Mouse (Mus musculus): Measurements from ENCODE around the gene Nobox.

DNA sequence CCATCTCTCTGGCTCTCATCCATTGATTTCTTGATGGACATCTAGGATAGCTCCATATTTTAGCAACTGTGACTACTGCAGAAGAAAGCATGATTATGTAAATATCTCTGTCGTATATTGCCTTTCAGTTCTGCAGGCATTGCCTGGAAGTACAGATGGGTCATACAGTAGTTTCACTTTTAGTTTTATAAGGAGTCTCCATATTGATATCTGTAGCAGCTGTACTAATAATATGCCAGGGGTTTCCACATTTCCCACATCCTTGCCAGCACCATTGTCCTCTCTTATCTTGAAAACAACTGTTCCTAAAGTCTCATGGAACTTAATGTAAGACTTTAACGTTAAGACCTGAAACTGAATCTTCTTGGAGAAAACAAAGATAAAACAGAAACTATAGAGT, 48.6 kb downstream of the Nobox start:
- TF ChIP-seq POLR2A (IDR thresholded peaks at IDR 0.05; ENCODE audit: insufficient read length, low read depth), result no peak
- no peak for TF ChIP-seq MYOD1 (IDR thresholded peaks at IDR 0.05; ENCODE audit: control insufficient read depth in 1 of 3, insufficient read length in 2 of 3, low read depth in 2 of 3)
- no peak for TF ChIP-seq MYOG (IDR thresholded peaks at IDR 0.05; ENCODE audit: control insufficient read depth in 1 of 3, insufficient read depth in 1 of 3, insufficient read length in 2 of 3, low read depth in 2 of 3)
- no peak for TF ChIP-seq POLR2AphosphoS2 (IDR thresholded peaks at IDR 0.05; ENCODE audit: insufficient read length, low read depth)
- no peak for TF ChIP-seq MAX (IDR thresholded peaks at IDR 0.05; ENCODE audit: low read depth)
- TF ChIP-seq E2F4 (IDR thresholded peaks at IDR 0.05; ENCODE audit: insufficient read depth), result no peak
- no peak for TF ChIP-seq TCF3 (IDR thresholded peaks at IDR 0.05; ENCODE audit: insufficient read length, low read depth)
- TF ChIP-seq USF1 (IDR thresholded peaks at IDR 0.05; ENCODE audit: low read depth), result no peak
- TF ChIP-seq TCF12 (IDR thresholded peaks at IDR 0.05; ENCODE audit: insufficient read depth, poor library complexity, severe bottlenecking), result no peak
- TF ChIP-seq CEBPB (IDR thresholded peaks at IDR 0.05; ENCODE audit: insufficient read depth, poor library complexity, severe bottlenecking), result no peak

Data from myocyte (in vitro differentiated cells).